Mouse (Mus musculus) liver, embryonic 11.5 days (tissue): Measurements from ENCODE around the gene 1600012H06Rik. TPM values are rescaled to one million over a fixed set of nuclear protein-coding genes. Genes with fewer than 3 reads are reported as not detected.
A peak's percentile ranks its signal among the peaks of the same experiment; 100 is the strongest.
"Not testable (repeated sequence)": the region's sequence is repeated elsewhere in the genome, so short reads cannot be mapped to it uniquely, and the experiment has no call there.

Experiments used
- ATAC-seq: fragments of 200-750 bp; cut with Nextera tagmentation; replicated peaks from 2 replicates; pipeline ENCODE4 v1.8.0; 2017; ENCODE audit warnings: moderate number of reproducible peaks, mild to moderate bottlenecking, moderate TSS enrichment, moderate library complexity; ENCODE audit not compliant: low FRiP score
- DNase-seq: peaks from one replicate; pipeline ENCODE4 v3.0.0-alpha.2; 2017; ENCODE audit warnings: low spot score
- H3K27ac ChIP-seq: fragments of 300-500 bp; sonication (generic); 2 replicates; pipeline ENCODE4 v1.5.1; 2014; ENCODE audit warnings: mild to moderate bottlenecking, low read depth, low read length, control low read depth
- H3K27me3 ChIP-seq: fragments of 300-500 bp; sonication (generic); replicated peaks from 2 replicates; pipeline ENCODE4 v1.6.1; 2014; ENCODE audit warnings: low read length, mixed read lengths; ENCODE audit not compliant: control insufficient read depth, insufficient read depth
- H3K36me3 ChIP-seq: fragments of 300-500 bp; sonication (generic); 2 replicates; pipeline ENCODE4 v1.6.1; 2014; ENCODE audit warnings: mild to moderate bottlenecking, low read length, moderate library complexity, mixed read lengths; ENCODE audit not compliant: control insufficient read depth, insufficient read depth
- H3K4me1 ChIP-seq: fragments of 300-500 bp; sonication (generic); replicated peaks from 2 replicates; pipeline ENCODE4 v1.6.1; 2014; ENCODE audit warnings: low read length, mixed read lengths; ENCODE audit not compliant: control insufficient read depth, insufficient read depth
- H3K4me2 ChIP-seq: fragments of 300-500 bp; sonication (generic); 2 replicates; pipeline ENCODE4 v1.6.1; 2014; ENCODE audit warnings: mild to moderate bottlenecking, control low read depth, moderate library complexity
- H3K4me3 ChIP-seq: fragments of 300-500 bp; sonication (generic); 2 replicates; pipeline ENCODE4 v1.5.1; 2014; ENCODE audit warnings: low read depth, low read length, control low read depth
- H3K9ac ChIP-seq: fragments of 300-500 bp; sonication (generic); 2 replicates; pipeline ENCODE4 v1.6.1; 2014; ENCODE audit warnings: low read depth, low read length, control low read depth
- H3K9me3 ChIP-seq: fragments of 300-500 bp; sonication (generic); 2 replicates; pipeline ENCODE4 v1.6.1; 2016; ENCODE audit warnings: low read length, inconsistent platforms, mixed read lengths; ENCODE audit not compliant: control insufficient read depth
- WGBS: fragments of 180-500 bp; shearing (Covaris S2); extraction: QIAGEN DNeasy Blood & Tissue Kit; methylation state at CpG from one replicate; pipeline ENCODE4 v1.1.7; 2014; 5-methylcytosine and 5-hydroxymethylcytosine counted together
- polyA plus RNA-seq: library from polyadenylated mRNA; unstranded; fragments of >200 nt; fragmentation: Nextera tagmentation; extraction: Ambion mirVana; gene quantifications from 2 replicates; pipeline ENCODE4 v1.2.1, GENCODE M21; 2014

The 1600012H06Rik gene
- polyA plus RNA-seq, 1 experiment from 2014 or later = 19.9 TPM

- Histone ChIP-seq H3K9me3 (no peaks in the 10 kb centered on the region), H3K4me2 (peak overlapping the region; percentile 82), H3K36me3 (peaks cover 14% of the 10 kb centered on the region), H3K27me3 (no peaks in the 10 kb centered on the region), H3K9ac (peak overlapping the region; percentile 20; the same call in 1 of the 2 replicates), H3K27ac (peak overlapping the region; percentile 7; the same call in 1 of the 2 replicates), H3K4me1 (peaks cover 19% of the 10 kb centered on the region), H3K4me3 (peak overlapping the region; percentile 28; the same call in 1 of the 2 replicates)
- ATAC-seq = no peak
- no peak for DNase-seq
- 66% methylated on average over 5 of the region's 5 CpGs for WGBS
Measured at GRCm38 (mm10) chr17:14958686-14959327, 15.8 kb downstream of the 1600012H06Rik start.

- DNase-seq = no peak
- no peak for ATAC-seq
- H3K36me3 ChIP-seq = peaks cover 9% of the 10 kb centered on the region; the same call in 1 of the 2 replicates
- H3K27me3 ChIP-seq = no peaks in the 10 kb centered on the region
- 33% methylated on average over 3 of the region's 3 CpGs for WGBS
- peaks cover 19% of the 10 kb centered on the region for H3K4me1 ChIP-seq
- H3K4me3 ChIP-seq = peak overlapping the region; percentile 76
- H3K4me2 ChIP-seq = peak overlapping the region; percentile 82
- H3K27ac ChIP-seq = peak overlapping the region; percentile 48; the same call in 1 of the 2 replicates
- H3K9me3 ChIP-seq = no peaks in the 10 kb centered on the region
- peak overlapping the region; percentile 66 for H3K9ac ChIP-seq
Measured at GRCm38 (mm10) chr17:14959979-14960378, 17.0 kb downstream of the 1600012H06Rik start.

GRCm38 (mm10) chr17:14960520-14960919 is 17.5 kb downstream of the 1600012H06Rik start:
- Histone ChIP-seq H3K4me3 (peak overlapping the region; percentile 76), H3K9me3 (no peaks in the 10 kb centered on the region), H3K36me3 (peaks cover 9% of the 10 kb centered on the region; the same call in 1 of the 2 replicates), H3K27ac (peak overlapping the region; percentile 82), H3K4me2 (peak overlapping the region; percentile 82), H3K27me3 (no peaks in the 10 kb centered on the region), H3K9ac (peak overlapping the region; percentile 88), H3K4me1 (peaks cover 19% of the 10 kb centered on the region)
- DNase-seq (peak; percentile 40), ATAC-seq (peak; percentile 7)
- under 1% methylated on average over 20 of the region's 23 CpGs for WGBS

- DNase-seq = peak; percentile 52
- Histone ChIP-seq H3K27ac (peak within 1 kb of the TSS; percentile 82), H3K4me2 (peak within 1 kb of the TSS; percentile 82), H3K9ac (peak within 1 kb of the TSS; percentile 88), H3K4me3 (peak within 1 kb of the TSS; percentile 76), H3K4me1 (peaks cover 19% of the 10 kb centered on the region)
- not testable (repeated sequence) for H3K27me3 ChIP-seq, H3K9me3 ChIP-seq, H3K36me3 ChIP-seq
- under 1% methylated on average over 44 of the region's 100 CpGs for WGBS
- ATAC-seq = peak; percentile 65
Measured at GRCm38 (mm10) chr17:14960951-14961556, 18.1 kb downstream of the 1600012H06Rik start, which contains the start of gene Phf10. Gene Phf10, minus strand, starts transcription at chr17:14961273.

GRCm38 (mm10) chr17:14961557-14962154 is 18.7 kb downstream of the 1600012H06Rik start:
- H3K9ac ChIP-seq, DNase-seq, H3K27ac ChIP-seq, H3K9me3 ChIP-seq, H3K36me3 ChIP-seq, H3K27me3 ChIP-seq, H3K4me3 ChIP-seq, H3K4me2 ChIP-seq: not testable (repeated sequence)
- peak; percentile 78 for ATAC-seq
- H3K4me1 ChIP-seq = peaks cover 19% of the 10 kb centered on the region
- WGBS = no CpG with 5 or more reads among the region's 44 CpGs

- peak; percentile 87 for ATAC-seq
- not testable (repeated sequence) for H3K27ac ChIP-seq, DNase-seq, H3K9ac ChIP-seq, H3K36me3 ChIP-seq, H3K27me3 ChIP-seq, H3K4me2 ChIP-seq, H3K9me3 ChIP-seq, H3K4me3 ChIP-seq, H3K4me1 ChIP-seq
- no CpG with 5 or more reads among the region's 6 CpGs for WGBS
Measured at GRCm38 (mm10) chr17:14968373-14968913, 25.5 kb downstream of the 1600012H06Rik start.

- not testable (repeated sequence) for H3K27ac ChIP-seq, H3K9ac ChIP-seq, H3K4me1 ChIP-seq, DNase-seq, H3K27me3 ChIP-seq, H3K4me2 ChIP-seq, H3K4me3 ChIP-seq, H3K36me3 ChIP-seq, H3K9me3 ChIP-seq
- 7% methylated on average over 4 of the region's 7 CpGs for WGBS
- ATAC-seq = peak; percentile 64
Measured at GRCm38 (mm10) chr17:14977718-14978361, 34.9 kb downstream of the 1600012H06Rik start.

GRCm38 (mm10) chr17:14978362-14979038 is 35.5 kb downstream of the 1600012H06Rik start, which contains the start of the genes 9030025P20Rik and Gm3417:
Gene 9030025P20Rik, plus strand, starts transcription at chr17:14978468.
Gene Gm3417, minus strand, starts transcription at chr17:14978790.
- H3K4me2 ChIP-seq, DNase-seq, H3K27ac ChIP-seq, H3K27me3 ChIP-seq, H3K4me3 ChIP-seq, H3K4me1 ChIP-seq, H3K36me3 ChIP-seq, H3K9me3 ChIP-seq, H3K9ac ChIP-seq: not testable (repeated sequence)
- no CpG with 5 or more reads among the region's 60 CpGs for WGBS
- peak; percentile 95 for ATAC-seq
